Mouse (Mus musculus) neural tube, embryonic 11.5 days (tissue): Measurements from ENCODE around the gene Hunk. TPM values are rescaled to one million over a fixed set of nuclear protein-coding genes. Genes with fewer than 3 reads are reported as not detected.

ENCODE experiments used
- polyA plus RNA-seq: library from polyadenylated mRNA; unstranded; fragments of >200 nt; fragmentation: Nextera tagmentation; extraction: Ambion mirVana; gene quantifications from 2 replicates; pipeline ENCODE4 v1.2.1, GENCODE M21; 2014

Gene Hunk
- polyA plus RNA-seq, 1 experiment from 2014 or later: 9.8 TPM

Other genes starting within 250 kb of the Hunk start
- 24.8 and 27.7 TPM in 2 replicates for gene Tiam1, start 242.2 kb upstream of the Hunk start, polyA plus RNA-seq
- gene Sod1, start 165.3 kb upstream of the Hunk start, polyA plus RNA-seq: 1,073 and 1,078 TPM in 2 replicates
- gene Scaf4, start 101.5 kb upstream of the Hunk start, polyA plus RNA-seq: 30.5 and 37.0 TPM in 2 replicates